Mouse (Mus musculus): ENCODE results near the gene Maff. TPM values are rescaled to one million over a fixed set of nuclear protein-coding genes. Genes with fewer than 3 reads are reported as not detected.

Gene Maff
- polyA plus RNA-seq, 1 experiment from 2014 or later: 0.84 TPM

GRCm38 (mm10) chr15:79323791-79324155 lies 22.6 kb upstream of the Maff start:
- Histone ChIP-seq H3K27me3 (no peaks in the 10 kb centered on the region), H3K4me2 (no peak overlapping the region), H3K4me3 (no peak overlapping the region), H3K4me1 (replicated peaks) (peaks cover 40% of the 10 kb centered on the region), H3K9ac (no peak overlapping the region), H3K27ac (peak overlapping the region; percentile 31; the same call in 1 of the 2 replicates), H3K9me3 (no peaks in the 10 kb centered on the region), H3K36me3 (no peaks in the 10 kb centered on the region)
- 74% methylated on average over 4 of the region's 4 CpGs for WGBS
- ATAC-seq (ENCODE audit: low FRiP score): no peak

- Histone ChIP-seq H3K9me3 (no peaks in the 10 kb centered on the region), H3K9ac (no peak overlapping the region), H3K4me1 (replicated peaks) (peaks cover 40% of the 10 kb centered on the region), H3K27me3 (no peaks in the 10 kb centered on the region), H3K27ac (peak overlapping the region; percentile 31; the same call in 1 of the 2 replicates), H3K4me2 (no peak overlapping the region), H3K4me3 (no peak overlapping the region), H3K36me3 (no peaks in the 10 kb centered on the region)
- no peak for ATAC-seq (ENCODE audit: low FRiP score)
- 95% methylated on average over 3 of the region's 3 CpGs for WGBS
Observed at GRCm38 (mm10) chr15:79324373-79324772, 22.0 kb upstream of the Maff start.

GRCm38 (mm10) chr15:79325742-79326141 lies 20.7 kb upstream of the Maff start:
- H3K27me3 ChIP-seq: no peaks in the 10 kb centered on the region
- WGBS: 84% methylated on average over 3 of the region's 3 CpGs
- H3K27ac ChIP-seq: peak overlapping the region; percentile 60; the same call in 1 of the 2 replicates
- H3K4me2 ChIP-seq: peak overlapping the region; percentile 80; the same call in 1 of the 2 replicates
- H3K4me1 ChIP-seq (replicated peaks): peaks cover 40% of the 10 kb centered on the region
- ATAC-seq (ENCODE audit: low FRiP score): no peak
- no peak overlapping the region for H3K4me3 ChIP-seq
- peak overlapping the region; percentile 49; the same call in 1 of the 2 replicates for H3K9ac ChIP-seq
- H3K36me3 ChIP-seq: no peaks in the 10 kb centered on the region
- H3K9me3 ChIP-seq: no peaks in the 10 kb centered on the region

GRCm38 (mm10) chr15:79326264-79326663 lies 20.2 kb upstream of the Maff start:
- H3K4me2 ChIP-seq: peak overlapping the region; percentile 80
- no peak for ATAC-seq (ENCODE audit: low FRiP score)
- no peak overlapping the region for H3K4me3 ChIP-seq
- H3K27me3 ChIP-seq: no peaks in the 10 kb centered on the region
- H3K9me3 ChIP-seq: no peaks in the 10 kb centered on the region
- peaks cover 40% of the 10 kb centered on the region for H3K4me1 ChIP-seq (replicated peaks)
- H3K9ac ChIP-seq: no peak overlapping the region
- H3K36me3 ChIP-seq: no peaks in the 10 kb centered on the region
- H3K27ac ChIP-seq: peak overlapping the region; percentile 94
- 54% methylated on average over 4 of the region's 4 CpGs for WGBS

- H3K4me1 ChIP-seq (replicated peaks): peaks cover 40% of the 10 kb centered on the region
- H3K4me2 ChIP-seq: peak overlapping the region; percentile 80
- H3K9ac ChIP-seq: peak overlapping the region; percentile 80
- ATAC-seq (ENCODE audit: low FRiP score): peak; percentile 41
- H3K27me3 ChIP-seq: no peaks in the 10 kb centered on the region
- H3K27ac ChIP-seq: peak overlapping the region; percentile 94
- WGBS: 6% methylated on average over 20 of the region's 20 CpGs
- H3K4me3 ChIP-seq: peak overlapping the region; percentile 56
- H3K36me3 ChIP-seq: no peaks in the 10 kb centered on the region
- no peaks in the 10 kb centered on the region for H3K9me3 ChIP-seq
Observed at GRCm38 (mm10) chr15:79326971-79327961, 19.2 kb upstream of the Maff start.

GRCm38 (mm10) chr15:79328058-79328938 lies 18.1 kb upstream of the Maff start, which contains the start of gene Pla2g6:
Gene Pla2g6 (minus strand): TSS chr15:79328390.
- peak within 1 kb of the TSS; percentile 56 for H3K4me3 ChIP-seq
- no peaks in the 10 kb centered on the region for H3K9me3 ChIP-seq
- 5% methylated on average over 46 of the region's 46 CpGs for WGBS
- H3K27me3 ChIP-seq: no peaks in the 10 kb centered on the region
- H3K4me1 ChIP-seq (replicated peaks): peaks cover 40% of the 10 kb centered on the region
- no peaks in the 10 kb centered on the region for H3K36me3 ChIP-seq
- peak; percentile 95 for ATAC-seq (ENCODE audit: low FRiP score)
- H3K9ac ChIP-seq: peak within 1 kb of the TSS; percentile 80
- peak within 1 kb of the TSS; percentile 80 for H3K4me2 ChIP-seq
- peak within 1 kb of the TSS; percentile 94 for H3K27ac ChIP-seq

GRCm38 (mm10) chr15:79328939-79329275 lies 17.5 kb upstream of the Maff start:
- ATAC-seq (ENCODE audit: low FRiP score): no peak
- 0 out of 2 replicates have a peak overlapping the region, but pooled peaks have one; percentile 15 for H3K9ac ChIP-seq
- WGBS: 93% methylated on average over 4 of the region's 4 CpGs
- H3K9me3 ChIP-seq: no peaks in the 10 kb centered on the region
- peak overlapping the region; percentile 80; the same call in 1 of the 2 replicates for H3K4me2 ChIP-seq
- no peak overlapping the region; the same call in 1 of the 2 replicates for H3K4me3 ChIP-seq
- peak overlapping the region; percentile 94; the same call in 1 of the 2 replicates for H3K27ac ChIP-seq
- no peaks in the 10 kb centered on the region for H3K36me3 ChIP-seq
- no peaks in the 10 kb centered on the region for H3K27me3 ChIP-seq
- peaks cover 35% of the 10 kb centered on the region for H3K4me1 ChIP-seq (replicated peaks)

- no peak for ATAC-seq (ENCODE audit: low FRiP score)
- Histone ChIP-seq H3K36me3 (no peaks in the 10 kb centered on the region), H3K9me3 (no peaks in the 10 kb centered on the region), H3K4me3 (no peak overlapping the region), H3K27ac (no peak overlapping the region), H3K4me2 (no peak overlapping the region), H3K9ac (no peak overlapping the region), H3K27me3 (no peaks in the 10 kb centered on the region), H3K4me1 (replicated peaks) (peaks cover 31% of the 10 kb centered on the region)
- WGBS: 95% methylated on average over 6 of the region's 6 CpGs
Observed at GRCm38 (mm10) chr15:79329346-79329978, 17.0 kb upstream of the Maff start.

- ATAC-seq (ENCODE audit: low FRiP score): no peak
- Histone ChIP-seq H3K9ac (no peak overlapping the region), H3K36me3 (no peaks in the 10 kb centered on the region), H3K9me3 (no peaks in the 10 kb centered on the region), H3K4me2 (no peak overlapping the region), H3K27me3 (no peaks in the 10 kb centered on the region), H3K27ac (no peak overlapping the region), H3K4me1 (replicated peaks) (peaks cover 29% of the 10 kb centered on the region), H3K4me3 (no peak overlapping the region)
- WGBS: 88% methylated on average over 6 of the region's 6 CpGs
Observed at GRCm38 (mm10) chr15:79329979-79330363, 16.4 kb upstream of the Maff start.

GRCm38 (mm10) chr15:79330521-79330920 lies 15.9 kb upstream of the Maff start:
- 68% methylated on average over 4 of the region's 4 CpGs for WGBS
- H3K4me2 ChIP-seq: no peak overlapping the region

GRCm38 (mm10) chr15:79333409-79333808 lies 13.0 kb upstream of the Maff start:
- Histone ChIP-seq H3K27me3 (no peaks in the 10 kb centered on the region), H3K4me3 (no peak overlapping the region), H3K36me3 (no peaks in the 10 kb centered on the region), H3K27ac (no peak overlapping the region), H3K9me3 (no peaks in the 10 kb centered on the region), H3K9ac (no peak overlapping the region), H3K4me2 (no peak overlapping the region), H3K4me1 (replicated peaks) (peaks cover 9% of the 10 kb centered on the region; the same call in 1 of the 2 replicates)
- no peak for ATAC-seq (ENCODE audit: low FRiP score)
- WGBS: 72% methylated on average over 4 of the region's 4 CpGs

More at GRCm38 (mm10) chr15:79330521-79330920, 15.9 kb upstream of the Maff start:
- no peak overlapping the region for H3K9ac ChIP-seq
- H3K4me1 ChIP-seq (replicated peaks): peaks cover 29% of the 10 kb centered on the region
- H3K27me3 ChIP-seq: no peaks in the 10 kb centered on the region
- no peaks in the 10 kb centered on the region for H3K9me3 ChIP-seq
- no peak overlapping the region for H3K4me3 ChIP-seq
- H3K36me3 ChIP-seq: no peaks in the 10 kb centered on the region
- no peak overlapping the region for H3K27ac ChIP-seq
- ATAC-seq (ENCODE audit: low FRiP score): no peak

Data from hindbrain, embryonic 13.5 days (tissue).